Mouse (Mus musculus): Measurements from ENCODE around the gene Tmem114.

The Tmem114 gene

GRCm38 (mm10) chr16:8412213-8412612 lies 12.7 kb downstream of the Tmem114 start:
- DNase-seq (ENCODE audit: extremely low spot score, low read depth, low spot score), result peak; percentile 72

GRCm38 (mm10) chr16:8409197-8409596 lies 15.7 kb downstream of the Tmem114 start:
- no peak for DNase-seq (ENCODE audit: extremely low spot score, low read depth, low spot score)

GRCm38 (mm10) chr16:8406708-8407107 lies 18.2 kb downstream of the Tmem114 start:
- peak; percentile 61 for DNase-seq (ENCODE audit: extremely low spot score, low read depth, low spot score)

GRCm38 (mm10) chr16:8402663-8403062 lies 22.3 kb downstream of the Tmem114 start:
- DNase-seq (ENCODE audit: extremely low spot score, low read depth, low spot score), result no peak

DNA sequence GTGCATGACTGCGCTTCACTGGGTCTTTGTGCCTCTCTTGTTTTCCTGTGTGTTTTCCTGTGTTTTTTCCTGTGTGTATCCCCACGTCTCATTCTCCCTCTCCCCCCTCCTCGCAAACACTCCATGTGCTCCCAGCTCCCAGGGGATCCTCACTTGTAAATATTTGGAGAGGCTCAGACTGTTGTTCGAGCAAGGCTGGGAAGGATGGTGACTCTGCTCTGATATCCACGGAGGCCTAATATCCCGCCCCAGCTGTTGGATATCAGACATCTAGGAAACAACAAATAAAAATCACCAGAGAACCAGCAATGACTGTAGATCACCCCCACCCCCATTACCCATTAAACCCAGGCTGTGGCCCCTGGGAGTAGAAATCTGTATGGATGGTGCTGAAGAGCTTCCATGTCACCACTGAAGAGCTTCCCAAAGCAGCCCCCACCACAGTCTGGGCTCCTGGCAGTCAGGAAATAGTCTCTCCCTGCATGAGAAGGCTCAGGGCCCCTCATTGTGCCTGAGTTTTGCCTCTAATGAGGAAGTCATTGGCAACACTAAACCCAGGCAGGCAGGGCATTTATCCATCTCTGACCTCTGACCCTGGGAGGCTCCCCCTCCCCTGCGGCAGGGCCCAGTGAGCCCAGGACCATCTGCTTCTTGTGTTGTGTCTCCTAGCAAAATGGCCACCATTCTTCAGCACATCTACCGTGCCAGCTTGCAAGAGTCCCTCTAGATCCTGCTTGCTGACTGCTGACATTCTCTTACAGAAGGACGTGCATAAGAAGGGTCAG lies 23.6 kb downstream of the Tmem114 start:
- DNase-seq (ENCODE audit: extremely low spot score, low read depth, low spot score), result no peak

DNA sequence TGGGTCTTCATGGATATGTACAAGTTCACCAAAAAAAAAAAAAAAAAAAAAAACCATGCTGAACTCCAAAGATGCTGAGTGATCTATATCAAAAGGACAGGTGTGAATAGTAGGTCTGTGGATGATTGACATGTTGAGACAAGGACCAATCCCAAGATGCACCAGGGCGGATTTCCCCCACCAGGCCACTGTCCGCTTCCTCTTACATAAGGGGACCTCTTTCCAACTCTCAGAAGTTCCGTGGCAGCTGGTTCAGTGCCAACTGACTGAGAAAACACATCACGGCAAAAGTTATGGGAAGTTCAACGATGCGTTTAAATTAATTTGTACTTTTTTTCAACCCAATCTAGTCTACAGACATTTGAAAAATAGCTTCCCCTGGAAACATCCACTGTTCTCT lies 25.1 kb downstream of the Tmem114 start:
- DNase-seq (ENCODE audit: extremely low spot score, low read depth, low spot score), result no peak

- no peak for DNase-seq (ENCODE audit: extremely low spot score, low read depth, low spot score)
These were observed 30.0 kb downstream of the Tmem114 start for GRCm38 (mm10) chr16:8394946-8395345.

- no peak for DNase-seq (ENCODE audit: extremely low spot score, low read depth, low spot score)
These were observed 36.4 kb downstream of the Tmem114 start for GRCm38 (mm10) chr16:8388491-8388890.

- DNase-seq (ENCODE audit: extremely low spot score, low read depth, low spot score), result no peak
These were observed 38.5 kb downstream of the Tmem114 start for GRCm38 (mm10) chr16:8386386-8386785.

- DNase-seq (ENCODE audit: extremely low spot score, low read depth, low spot score), result no peak
These were observed 39.3 kb downstream of the Tmem114 start for GRCm38 (mm10) chr16:8385679-8386078.

DNA sequence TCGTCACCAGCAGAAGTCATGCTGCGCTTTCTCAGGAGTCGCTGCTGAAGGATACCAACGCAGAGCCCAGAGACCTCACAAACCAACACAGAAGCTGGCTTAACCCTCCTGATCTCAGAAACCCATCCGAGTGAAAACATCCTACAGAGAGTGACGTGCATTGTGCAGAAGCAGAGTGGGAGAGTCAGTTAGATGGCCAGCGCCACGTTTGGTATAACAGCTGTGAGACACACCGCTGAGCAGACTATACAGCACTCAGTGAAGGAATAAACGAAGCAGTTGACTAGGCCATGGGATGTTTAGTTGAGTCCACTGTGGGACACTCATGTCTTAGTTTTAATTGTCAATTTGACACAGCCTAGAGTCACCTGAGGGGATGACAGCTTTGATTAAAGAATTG lies 40.2 kb downstream of the Tmem114 start:
- no peak for DNase-seq (ENCODE audit: extremely low spot score, low read depth, low spot score)

- DNase-seq (ENCODE audit: extremely low spot score, low read depth, low spot score), result no peak
These were observed 41.5 kb downstream of the Tmem114 start for GRCm38 (mm10) chr16:8383396-8383795.

DNA sequence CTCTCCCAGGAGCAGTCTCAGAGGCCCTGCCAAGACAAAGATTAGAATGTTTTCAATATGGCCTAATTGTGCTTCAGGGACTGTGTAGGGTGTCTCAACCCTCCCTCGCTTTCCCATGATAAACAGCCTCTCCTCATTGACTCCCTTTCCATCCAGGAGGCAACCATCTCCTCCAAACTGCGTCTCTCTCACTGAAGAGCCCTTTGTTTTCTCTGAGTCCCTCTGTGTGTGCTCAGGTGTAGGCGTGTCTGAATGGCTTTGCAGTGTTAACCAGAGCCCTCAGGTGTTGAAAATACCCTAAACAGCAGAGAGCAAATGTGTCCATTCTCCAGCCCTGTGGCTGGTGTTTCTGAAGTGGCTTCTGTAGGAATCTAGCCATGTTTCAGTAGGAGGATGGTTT lies 61.9 kb downstream of the Tmem114 start:
- no peak for DNase-seq (ENCODE audit: extremely low spot score, low read depth, low spot score)
